Mouse (Mus musculus) heart, embryonic 14.5 days (tissue): ENCODE data around the gene Nubp2. TPM values are rescaled to one million over a fixed set of nuclear protein-coding genes. Genes with fewer than 3 reads are reported as not detected.

Experiments used
- ATAC-seq: fragments of 200-750 bp; cut with Nextera tagmentation; 2 replicates; pipeline ENCODE4 v1.8.0; 2017; ENCODE audit warnings: low read depth, moderate TSS enrichment; ENCODE audit not compliant: insufficient number of reproducible peaks, insufficient read depth, low FRiP score
- H3K27ac ChIP-seq, 2 experiments: fragments of 200-500 bp in 1 of 2; fragments of 300-500 bp in 1 of 2; sonication (generic) in 1 of 2; replicated peaks in 1 of 2; 2 replicates each; pipeline ENCODE4 v1.5.1; 2012 to 2014; ENCODE audit warnings: low read depth in 2 of 2, low read length in 2 of 2, control low read depth in 1 of 2, mild to moderate bottlenecking in 1 of 2, mixed read lengths in 1 of 2; ENCODE audit not compliant: control insufficient read depth in 1 of 2, insufficient read depth in 1 of 2
- H3K27me3 ChIP-seq: fragments of 300-500 bp; sonication (generic); 2 replicates; pipeline ENCODE4 v1.6.1; 2014; ENCODE audit warnings: mild to moderate bottlenecking, low read length, control low read depth; ENCODE audit not compliant: control insufficient read depth, insufficient read depth
- H3K36me3 ChIP-seq: fragments of 300-500 bp; sonication (generic); 2 replicates; pipeline ENCODE4 v1.6.1; 2014; ENCODE audit warnings: mild to moderate bottlenecking, control low read depth, low read length, mixed read lengths; ENCODE audit not compliant: control insufficient read depth, insufficient read depth
- H3K4me1 ChIP-seq, 2 experiments: fragments of 200-500 bp in 1 of 2; fragments of 300-500 bp in 1 of 2; sonication (generic) in 1 of 2; 2 replicates each; pipeline ENCODE4 v1.6.1; 2012 to 2014; ENCODE audit warnings: low read length in 2 of 2, control low read depth in 1 of 2, mixed read lengths in 1 of 2; ENCODE audit not compliant: control insufficient read depth in 2 of 2, insufficient read depth in 2 of 2
- H3K4me2 ChIP-seq: fragments of 300-500 bp; sonication (generic); 2 replicates; pipeline ENCODE4 v1.6.1; 2014; ENCODE audit warnings: mild to moderate bottlenecking, low read length
- H3K4me3 ChIP-seq, 2 experiments: fragments of 200-500 bp in 1 of 2; fragments of 300-500 bp in 1 of 2; sonication (generic) in 1 of 2; 2 replicates each; pipeline ENCODE4 v1.5.1; 2012 to 2014; ENCODE audit warnings: low read length in 2 of 2, mild to moderate bottlenecking in 2 of 2, control low read depth in 1 of 2, low read depth in 1 of 2, moderate library complexity in 1 of 2; ENCODE audit not compliant: control insufficient read depth in 1 of 2, insufficient read depth in 1 of 2
- H3K9ac ChIP-seq: fragments of 300-500 bp; sonication (generic); 2 replicates; pipeline ENCODE4 v1.6.1; 2014; ENCODE audit warnings: mild to moderate bottlenecking, low read length
- H3K9me3 ChIP-seq: fragments of 300-500 bp; sonication (generic); 2 replicates; pipeline ENCODE4 v1.6.1; 2016; ENCODE audit warnings: low read length, control low read depth; ENCODE audit not compliant: control insufficient read depth
- whole genome bisulfite sequencing: fragments of 180-500 bp; shearing (Covaris S2); extraction: QIAGEN DNeasy Blood & Tissue Kit; methylation state at CpG from one replicate; pipeline ENCODE4 v1.1.7; 2014; 5-methylcytosine and 5-hydroxymethylcytosine counted together
- polyA plus RNA-seq: library from polyadenylated mRNA; unstranded; fragments of >200 nt; fragmentation: Nextera tagmentation; extraction: Ambion mirVana; gene quantifications from 2 replicates; pipeline ENCODE4 v1.2.1, GENCODE M21; 2014

The Nubp2 gene
- polyA plus RNA-seq, 1 experiment from 2014 or later: 37.8 TPM

GRCm38 (mm10) chr17:24877336-24878116 is 8.6 kb downstream of the Nubp2 start:
- H3K27me3 ChIP-seq: no peaks in the 10 kb centered on the region
- ATAC-seq: no peak
- H3K4me1 ChIP-seq: no peaks in the 10 kb centered on the region
- no peak overlapping the region for H3K27ac ChIP-seq
- H3K4me2 ChIP-seq: no peak overlapping the region
- H3K4me3 ChIP-seq: no peak overlapping the region
- no peak overlapping the region for H3K9ac ChIP-seq
- peaks cover 2% of the 10 kb centered on the region; the same call in 1 of the 2 replicates for H3K36me3 ChIP-seq
- WGBS: 64% methylated on average over 10 of the region's 10 CpGs
- H3K9me3 ChIP-seq: no peaks in the 10 kb centered on the region

GRCm38 (mm10) chr17:24874989-24875388 is 11.2 kb downstream of the Nubp2 start:
- no peaks in the 10 kb centered on the region for H3K9me3 ChIP-seq
- H3K27ac ChIP-seq: no peak overlapping the region
- no peaks in the 10 kb centered on the region for H3K36me3 ChIP-seq
- no peak overlapping the region for H3K4me2 ChIP-seq
- ATAC-seq: no peak
- no peak overlapping the region for H3K4me3 ChIP-seq
- H3K9ac ChIP-seq: no peak overlapping the region
- H3K4me1 ChIP-seq: no peaks in the 10 kb centered on the region
- H3K27me3 ChIP-seq: no peaks in the 10 kb centered on the region
- 68% methylated on average over 8 of the region's 8 CpGs for WGBS

GRCm38 (mm10) chr17:24874405-24874745 is 11.8 kb downstream of the Nubp2 start:
- H3K4me3 ChIP-seq: no peak overlapping the region
- no peak for ATAC-seq
- 36% methylated on average over 1 of the region's 1 CpGs for WGBS
- no peak overlapping the region for H3K27ac ChIP-seq
- H3K9me3 ChIP-seq: no peaks in the 10 kb centered on the region
- no peak overlapping the region for H3K4me2 ChIP-seq
- no peaks in the 10 kb centered on the region for H3K36me3 ChIP-seq
- no peaks in the 10 kb centered on the region for H3K4me1 ChIP-seq
- H3K27me3 ChIP-seq: no peaks in the 10 kb centered on the region
- H3K9ac ChIP-seq: no peak overlapping the region

- H3K27me3 ChIP-seq: no peaks in the 10 kb centered on the region
- H3K36me3 ChIP-seq: no peaks in the 10 kb centered on the region
- no peak overlapping the region for H3K9ac ChIP-seq
- no peaks in the 10 kb centered on the region for H3K4me1 ChIP-seq
- no peak for ATAC-seq
- H3K27ac ChIP-seq: no peak overlapping the region
- no peak overlapping the region for H3K4me3 ChIP-seq
- H3K4me2 ChIP-seq: no peak overlapping the region
- H3K9me3 ChIP-seq: no peaks in the 10 kb centered on the region
- 37% methylated on average over 4 of the region's 4 CpGs for WGBS
These were observed 12.3 kb downstream of the Nubp2 start for GRCm38 (mm10) chr17:24873695-24874404.

GRCm38 (mm10) chr17:24867914-24868313 is 18.2 kb downstream of the Nubp2 start:
- peaks cover 20% of the 10 kb centered on the region for H3K36me3 ChIP-seq
- no peak overlapping the region for H3K4me2 ChIP-seq
- no peak overlapping the region for H3K4me3 ChIP-seq
- no peaks in the 10 kb centered on the region for H3K4me1 ChIP-seq
- no peak overlapping the region for H3K27ac ChIP-seq
- no peaks in the 10 kb centered on the region for H3K27me3 ChIP-seq
- 88% methylated on average over 10 of the region's 10 CpGs for WGBS
- no peak overlapping the region for H3K9ac ChIP-seq
- H3K9me3 ChIP-seq: no peaks in the 10 kb centered on the region
- ATAC-seq: no peak

GRCm38 (mm10) chr17:24865776-24866175 is 20.4 kb downstream of the Nubp2 start, which contains the start of gene Igfals:
TSS of gene Igfals (plus strand) at chr17:24865997.
- Histone ChIP-seq H3K36me3 (peaks cover 40% of the 10 kb centered on the region), H3K4me2 (no peak within 1 kb of the TSS), H3K4me3 (no peak within 1 kb of the TSS), H3K27me3 (no peaks in the 10 kb centered on the region), H3K9ac (no peak within 1 kb of the TSS), H3K4me1 (no peaks in the 10 kb centered on the region), H3K9me3 (no peaks in the 10 kb centered on the region), H3K27ac (no peak within 1 kb of the TSS)
- no peak for ATAC-seq
- 86% methylated on average over 8 of the region's 8 CpGs for WGBS

- Histone ChIP-seq H3K27me3 (no peaks in the 10 kb centered on the region), H3K9me3 (no peaks in the 10 kb centered on the region), H3K9ac (no peak overlapping the region), H3K36me3 (peaks cover 54% of the 10 kb centered on the region), H3K4me3 (no peak overlapping the region), H3K4me2 (no peak overlapping the region), H3K4me1 (no peaks in the 10 kb centered on the region), H3K27ac (no peak overlapping the region)
- WGBS: 89% methylated on average over 3 of the region's 3 CpGs
- no peak for ATAC-seq
These were observed 24.4 kb downstream of the Nubp2 start for GRCm38 (mm10) chr17:24861785-24862184.
